Mouse (Mus musculus): Measurements from ENCODE around the gene Plcd1.

- TF ChIP-seq CTCF (IDR thresholded peaks at IDR 0.05; ENCODE audit: low read depth) (no peak), EP300 (IDR thresholded peaks at IDR 0.05; ENCODE audit: low read depth) (no peak)
Observed at GRCm38 (mm10) chr9:119122596-119123369, 29.5 kb upstream of the Plcd1 start.

Data from liver, postnatal 0 days (tissue).